Mouse (Mus musculus) megakaryocyte, embryonic 14.5 days (primary cell): ENCODE data around the gene Vav2.

ENCODE experiments used
- FLI1 ChIP-seq: IDR thresholded peaks from 2 replicates; pipeline ENCODE4 v1.6.1; 2012; ENCODE audit warnings: low read length, inconsistent platforms, mixed read lengths
- GATA1 ChIP-seq: IDR thresholded peaks from 3 replicates; pipeline ENCODE4 v1.6.1; 2012; ENCODE audit warnings: mixed read lengths, low read length, inconsistent platforms, borderline replicate concordance

DNA sequence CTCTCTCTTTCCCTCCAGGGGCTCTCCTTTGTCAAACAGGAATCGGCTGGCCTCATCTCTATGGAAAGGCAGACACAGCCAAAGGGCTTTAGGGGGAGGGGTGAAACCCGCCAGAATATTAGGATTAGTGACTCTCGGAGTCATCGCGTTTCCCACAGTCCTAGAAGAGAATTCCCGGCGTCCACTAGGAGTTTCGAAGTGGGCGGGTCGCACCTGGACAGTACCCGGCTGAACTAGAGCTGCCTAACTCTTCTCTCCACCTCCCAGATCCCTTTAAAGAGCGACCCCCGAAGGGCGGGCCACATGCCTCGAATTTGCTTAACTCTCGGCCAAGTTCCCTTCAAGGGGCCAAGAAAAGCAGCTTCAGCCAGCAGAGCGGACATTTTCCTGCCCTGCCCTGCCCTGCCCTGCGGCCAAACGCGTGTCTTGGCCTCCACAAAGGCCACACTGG lies 1.6 kb downstream of the Vav2 start:
- no peak for TF ChIP-seq GATA1
- no peak for TF ChIP-seq FLI1
